Mouse (Mus musculus) liver, postnatal 0 days (tissue): ENCODE measurements around the gene Cd276. TPM values are rescaled to one million over a fixed set of nuclear protein-coding genes. Genes with fewer than 3 reads are reported as not detected.

Experiments used
- ATAC-seq: fragments of 200-750 bp; cut with Nextera tagmentation; 2 replicates; pipeline ENCODE4 v1.8.0; 2017; ENCODE audit warnings: mild to moderate bottlenecking, moderate library complexity
- DNase-seq: peaks from one replicate; pipeline ENCODE4 v3.0.0-alpha.2; 2016
- H3K27ac ChIP-seq: fragments of 300-500 bp; sonication (generic); 2 replicates; pipeline ENCODE4 v1.5.1; 2014; ENCODE audit warnings: antibody characterized with exemption, moderate library complexity, mild to moderate bottlenecking, low read depth
- H3K27me3 ChIP-seq: fragments of 300-500 bp; sonication (generic); 2 replicates; pipeline ENCODE4 v1.6.1; 2014; ENCODE audit warnings: low read length, control low read depth, mixed read lengths; ENCODE audit not compliant: insufficient read depth
- H3K36me3 ChIP-seq: fragments of 300-500 bp; sonication (generic); replicated peaks from 2 replicates; pipeline ENCODE4 v1.6.1; 2014; ENCODE audit warnings: mild to moderate bottlenecking, control low read depth, low read length, moderate library complexity, mixed read lengths; ENCODE audit not compliant: insufficient read depth
- H3K4me1 ChIP-seq: fragments of 300-500 bp; sonication (generic); 2 replicates; pipeline ENCODE4 v1.6.1; 2014; ENCODE audit warnings: antibody characterized with exemption, mild to moderate bottlenecking, control low read depth; ENCODE audit not compliant: insufficient read depth
- H3K4me2 ChIP-seq: fragments of 300-500 bp; sonication (generic); 2 replicates; pipeline ENCODE4 v1.6.1; 2014; ENCODE audit warnings: low read depth, mild to moderate bottlenecking, low read length, moderate library complexity, mixed read lengths
- H3K4me3 ChIP-seq: fragments of 300-500 bp; sonication (generic); 2 replicates; pipeline ENCODE4 v1.5.1; 2014; ENCODE audit warnings: low read depth, low read length
- H3K9ac ChIP-seq: fragments of 300-500 bp; sonication (generic); replicated peaks from 2 replicates; pipeline ENCODE4 v1.6.1; 2014; ENCODE audit warnings: mild to moderate bottlenecking, moderate library complexity
- H3K9me3 ChIP-seq: fragments of 300-500 bp; sonication (generic); 2 replicates; pipeline ENCODE4 v1.6.1; 2016; ENCODE audit warnings: mild to moderate bottlenecking, control low read depth, low read length, mixed read lengths
- CTCF ChIP-seq: sonication (generic); IDR thresholded peaks from 2 replicates; pipeline ENCODE4 v1.5.1; 2016; ENCODE audit warnings: antibody characterized with exemption, low read depth
- EP300 ChIP-seq: IDR thresholded peaks from 2 replicates; pipeline ENCODE4 v1.6.1; 2016; ENCODE audit warnings: antibody characterized with exemption, low read depth, mild to moderate bottlenecking
- WGBS: fragments of 180-500 bp; shearing (Covaris S2); extraction: QIAGEN DNeasy Blood & Tissue Kit; methylation state at CpG from one replicate; pipeline ENCODE4 v1.1.7; 2014; ENCODE audit not compliant: insufficient replicate concordance; 5-methylcytosine and 5-hydroxymethylcytosine counted together
- polyA plus RNA-seq: library from polyadenylated mRNA; unstranded; fragments of >200 nt; fragmentation: Nextera tagmentation; extraction: Ambion mirVana; gene quantifications from 2 replicates; pipeline ENCODE4 v1.2.1, GENCODE M21; 2015

The Cd276 gene
- polyA plus RNA-seq, 1 experiment from 2014 or later: 1.4 TPM

GRCm38 (mm10) chr9:58489865-58490165, 65.4 kb downstream of the Cd276 start:
- no peak overlapping the region for H3K4me2 ChIP-seq
- no peak overlapping the region for H3K27ac ChIP-seq
- H3K9ac ChIP-seq: no peak overlapping the region
- ATAC-seq (no peak), DNase-seq (no peak)
- H3K36me3 ChIP-seq: no peaks in the 10 kb centered on the region
- WGBS: 15% methylated on average over 7 of the region's 7 CpGs
- no peak overlapping the region for H3K4me3 ChIP-seq
- no peak for TF ChIP-seq CTCF
- TF ChIP-seq EP300: no peak
- peaks cover 7% of the 10 kb centered on the region for H3K4me1 ChIP-seq
- no peaks in the 10 kb centered on the region for H3K9me3 ChIP-seq
- H3K27me3 ChIP-seq: peaks cover 57% of the 10 kb centered on the region

GRCm38 (mm10) chr9:58489133-58489864, 65.9 kb downstream of the Cd276 start:
- Histone ChIP-seq H3K9me3 (no peaks in the 10 kb centered on the region), H3K36me3 (no peaks in the 10 kb centered on the region), H3K9ac (no peak overlapping the region), H3K27me3 (peaks cover 61% of the 10 kb centered on the region), H3K4me2 (peak overlapping the region; percentile 77; the same call in 1 of the 2 replicates), H3K4me1 (peaks cover 7% of the 10 kb centered on the region), H3K4me3 (peak overlapping the region; percentile 42), H3K27ac (no peak overlapping the region)
- ATAC-seq (no peak), DNase-seq (no peak)
- TF ChIP-seq CTCF (no peak), EP300 (no peak)
- WGBS: 5% methylated on average over 13 of the region's 13 CpGs

GRCm38 (mm10) chr9:58487851-58488801, 67.1 kb downstream of the Cd276 start, which contains the start of gene Insyn1:
Gene Insyn1 (plus strand): TSS chr9:58488603.
- peaks cover 66% of the 10 kb centered on the region for H3K27me3 ChIP-seq
- no peaks in the 10 kb centered on the region for H3K36me3 ChIP-seq
- H3K9me3 ChIP-seq: no peaks in the 10 kb centered on the region
- TF ChIP-seq EP300: no peak
- TF ChIP-seq CTCF: no peak
- 0 out of 2 replicates have a peak within 1 kb of the TSS, but pooled peaks have one; percentile 7 for H3K9ac ChIP-seq
- DNase-seq (peak; percentile 26), ATAC-seq (no peak)
- H3K4me1 ChIP-seq: peaks cover 7% of the 10 kb centered on the region
- peak within 1 kb of the TSS; percentile 77 for H3K4me2 ChIP-seq
- no peak within 1 kb of the TSS for H3K27ac ChIP-seq
- H3K4me3 ChIP-seq: peak within 1 kb of the TSS; percentile 42
- 1% methylated on average over 84 of the region's 104 CpGs for WGBS

- peaks cover 68% of the 10 kb centered on the region for H3K27me3 ChIP-seq
- ATAC-seq: no peak
- no peak overlapping the region for H3K9ac ChIP-seq
- WGBS: 22% methylated on average over 3 of the region's 3 CpGs
- TF ChIP-seq CTCF (no peak), EP300 (no peak)
- H3K4me2 ChIP-seq: no peak overlapping the region
- H3K9me3 ChIP-seq: no peaks in the 10 kb centered on the region
- no peak overlapping the region for H3K27ac ChIP-seq
- no peak overlapping the region for H3K4me3 ChIP-seq
- no peak for DNase-seq
- H3K4me1 ChIP-seq: peaks cover 7% of the 10 kb centered on the region
- no peaks in the 10 kb centered on the region for H3K36me3 ChIP-seq
These were observed 68.2 kb downstream of the Cd276 start for GRCm38 (mm10) chr9:58487076-58487475.

Other genes starting within 250 kb of the Cd276 start
- 2.8 and 3.1 TPM in 2 replicates for gene Loxl1, start 242.3 kb downstream of the Cd276 start, polyA plus RNA-seq
- gene Tbc1d21, start 185.0 kb downstream of the Cd276 start, polyA plus RNA-seq: not detected in 2 replicates
- gene Insyn1, start 66.8 kb downstream of the Cd276 start, polyA plus RNA-seq: not detected in 2 replicates
- 66.3 and 73.8 TPM in 2 replicates for gene Nptn, start 26.8 kb upstream of the Cd276 start, polyA plus RNA-seq
- 34.3 and 35.1 TPM in 2 replicates for gene Rec114, start 188.5 kb upstream of the Cd276 start, polyA plus RNA-seq